Mouse (Mus musculus): ENCODE results near the gene Kcnq2.

- no peak for TF ChIP-seq POLR2A (IDR thresholded peaks at IDR 0.05; ENCODE audit: insufficient read depth, low read depth, low read length)
- no peak for TF ChIP-seq CTCF (IDR thresholded peaks at IDR 0.05; ENCODE audit: insufficient read depth, low read depth, low read length)
These were observed 6.1 kb downstream of the Kcnq2 start for GRCm38 (mm10) chr2:181128963-181129362.
